Mouse (Mus musculus): ENCODE data around the gene Olfr1364.

DNA sequence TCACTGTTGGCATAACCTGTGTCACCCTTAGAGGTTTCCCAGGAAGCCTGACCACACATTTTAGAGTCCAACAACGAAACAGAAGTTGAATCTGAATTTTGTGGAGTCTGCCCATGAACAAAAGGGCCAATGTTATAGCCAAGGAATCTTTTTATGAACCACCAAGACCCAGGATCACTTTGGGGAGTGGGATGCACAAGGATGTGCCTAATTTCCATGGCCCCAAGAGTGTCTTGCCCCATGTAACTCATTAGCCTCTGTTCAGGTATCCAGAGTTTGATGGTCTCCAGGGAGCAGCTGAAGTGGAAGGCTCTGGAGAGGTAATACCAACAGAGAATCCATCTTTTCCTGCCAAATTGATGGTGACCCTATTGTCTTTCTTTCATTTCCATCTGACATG lies 21.8 kb downstream of the Olfr1364 start, which contains the start of gene Olfr1535:
- no peak for TF ChIP-seq CTCF (IDR thresholded peaks at IDR 0.05; ENCODE audit: low read depth, low read length)
- TF ChIP-seq POLR2A (IDR thresholded peaks at IDR 0.05; ENCODE audit: extremely low read depth, insufficient read depth, low read length), result no peak
